ENCODE assay signal across 8 mouse cellular contexts in genomic region chr1:172408996-172409395, GRCm38 (mm10). TPM values are rescaled to one million over a fixed set of nuclear protein-coding genes. Genes with fewer than 3 reads are reported as not detected.
DNase-seq lines count a peak whose midpoint lies in the region; ATAC-seq and TF ChIP-seq lines count a peak whose summit lies in the region.

No protein-coding gene starts in this region.

- ATAC-seq in inflammation-experienced regulatory T-cells, adult 6 months: peak; percentile 72

- H3K4me3 ChIP-seq in left cerebral cortex, adult 2 months: no peak overlapping the region

- no peak overlapping the region for H3K27ac ChIP-seq in left cerebral cortex, adult 2 months

- peak; percentile 55 for DNase-seq in cerebellum, adult 9-10 months
- no peak for DNase-seq in cerebellum, adult 11-12 months
- no peak for DNase-seq in left cerebral cortex, adult 2 months (ENCODE audit: extremely low spot score in 1 of 2, low spot score in 2 of 2)
- no peak for DNase-seq in left cerebral cortex, postnatal 36 days (ENCODE audit: low spot score in 2 of 2)
- DNase-seq in Muller cell, postnatal 12 days (ENCODE audit: inconsistent ontology term): peak; percentile 59
- no peak for DNase-seq in adrenal gland, postnatal 25 days
- DNase-seq in adrenal gland, postnatal 14 days: no peak

- intact Hi-C loops in left cerebral cortex, adult 2 months (cut with DNase I): loop anchor here (1.0 kb wide), 1 partner anchor 224 kb away; no protein-coding TSS in a partner anchor
- intact Hi-C loops in left cerebral cortex, postnatal 36 days (cut with DNase I): no loop called here

- peak; percentile 99 for TF ChIP-seq CTCF in left cerebral cortex, adult 2 months (IDR thresholded peaks at IDR 0.05)

RNA-seq across cellular contexts. Expression of gene Pigm, which starts 32.6 kb away (rescaled TPM):
- 1 to 10 TPM; 9.3 to 9.8 TPM for total RNA-seq in left cerebral cortex, adult 2 months (2021)
- 1 to 10 TPM; 7.8 to 8.3 TPM for total RNA-seq in left cerebral cortex, postnatal 36 days (2021)
- 1 to 10 TPM; 4.9 to 6.3 (median 5.7) TPM for polyA plus RNA-seq in inflammation-experienced regulatory T-cells, adult 6 months (2017; shearing (Covaris generic))
- 11.8 and 13.1 TPM in 2 replicates for total RNA-seq in adrenal gland, postnatal 25 days (2021)
- 12.3 and 14.5 TPM in 2 replicates for total RNA-seq in adrenal gland, postnatal 14 days (2021)

Comparison
In these comparisons a context has a peak if more than half of its experiments do, and no peak if none do; other contexts are left out.
1. DNase-seq: peak in cerebellum, adult 9-10 months (single experiment) and Muller cell, postnatal 12 days (single experiment); none in cerebellum, adult 11-12 months (single experiment), left cerebral cortex, adult 2 months (0 of 2), left cerebral cortex, postnatal 36 days (0 of 2), adrenal gland, postnatal 25 days (single experiment) and adrenal gland, postnatal 14 days (single experiment).